Mouse (Mus musculus) adrenal gland, postnatal 36 days (tissue): ENCODE measurements around the gene Ccdc182. TPM values are rescaled to one million over a fixed set of nuclear protein-coding genes. Genes with fewer than 3 reads are reported as not detected.

Experiments used
- DNase-seq, 2 experiments: peaks; one replicate each; pipeline ENCODE4 v3.0.0; 2021; ENCODE audit warnings: mixed read lengths in 1 of 2
- long read RNA-seq, 2 experiments: library from polyadenylated mRNA; stranded (forward); transcript quantifications; one replicate each; pipeline ENCODE4 v2.0.0; 2021; ENCODE audit warnings: borderline sequencing depth in 2 of 2
- total RNA-seq, 2 experiments: library from RNA; stranded (reverse); gene quantifications; 2 replicates each; pipeline ENCODE4 v1.2.3; 2021

Gene Ccdc182
- not detected for total RNA-seq
- long read RNA-seq, experiment 1, result 0 reads
- long read RNA-seq, experiment 2, result 0 reads

DNA sequence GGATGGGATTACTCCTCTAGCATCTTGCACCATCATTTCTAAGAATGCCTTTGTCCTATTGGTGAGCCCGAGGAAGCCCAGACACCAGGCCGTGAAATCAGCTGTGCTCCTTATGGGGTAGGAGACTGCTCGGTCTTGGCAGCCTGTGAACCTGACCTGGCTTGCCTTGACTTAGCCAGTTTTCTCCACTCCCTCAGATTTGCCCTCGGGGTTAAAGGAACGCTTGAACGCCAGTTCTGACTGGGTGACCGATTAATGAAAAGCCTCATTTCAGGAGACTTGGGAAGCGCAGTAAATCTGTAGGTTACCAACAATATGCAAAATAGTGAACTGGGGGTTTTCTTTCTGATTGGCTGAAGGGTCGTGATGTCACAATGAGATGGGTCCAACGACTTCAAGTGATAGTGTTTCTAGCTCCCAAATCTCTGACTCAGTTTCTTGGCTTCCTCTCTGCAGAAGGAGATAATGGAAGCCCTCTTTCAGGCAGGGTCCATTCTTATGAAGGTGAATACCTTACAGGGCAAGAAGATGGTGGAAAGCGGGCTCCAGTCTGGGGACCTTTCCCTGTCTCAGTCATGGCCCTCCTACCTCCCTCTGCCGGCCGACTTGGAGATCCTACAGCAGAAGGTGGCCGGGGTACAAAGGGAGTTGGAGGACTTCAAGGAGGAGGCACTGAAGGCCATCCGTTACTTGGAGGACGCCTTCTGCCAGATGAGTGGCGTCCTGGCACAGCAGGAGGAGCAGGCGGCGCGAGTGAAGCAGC is at the start of gene Ccdc182:
TSS of gene Ccdc182 (plus strand) at position 428 of the 763 bp plus-strand sequence.
- DNase-seq, result no peak

DNA sequence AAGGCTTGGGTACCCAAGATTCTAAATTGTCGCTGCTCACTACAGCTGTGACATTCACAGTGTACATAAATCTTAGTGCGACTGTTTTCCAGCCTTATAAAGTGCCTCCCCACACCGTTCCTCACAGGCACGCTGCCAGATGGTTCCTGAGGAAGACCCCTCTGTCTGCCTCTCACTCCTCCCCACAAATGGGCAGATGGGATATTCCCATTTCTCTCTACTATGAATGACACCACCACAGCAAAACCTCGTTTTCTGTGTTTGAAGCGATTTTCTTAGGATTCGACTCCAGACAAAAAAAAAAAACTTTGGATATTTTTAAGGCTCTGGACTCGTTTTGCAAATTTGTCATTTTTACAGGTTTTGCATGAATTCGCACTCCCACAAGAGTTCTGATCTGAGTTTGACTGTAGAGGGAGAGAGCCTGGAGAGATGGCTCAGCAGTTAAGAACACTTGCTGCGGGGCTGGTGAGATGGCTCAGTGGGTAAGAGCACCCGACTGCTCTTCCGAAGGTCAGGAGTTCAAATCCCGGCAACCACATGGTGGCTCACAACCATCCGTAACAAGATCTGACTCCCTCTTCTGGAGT is 48.2 kb upstream of the Ccdc182 start:
- DNase-seq, result no peak

DNA sequence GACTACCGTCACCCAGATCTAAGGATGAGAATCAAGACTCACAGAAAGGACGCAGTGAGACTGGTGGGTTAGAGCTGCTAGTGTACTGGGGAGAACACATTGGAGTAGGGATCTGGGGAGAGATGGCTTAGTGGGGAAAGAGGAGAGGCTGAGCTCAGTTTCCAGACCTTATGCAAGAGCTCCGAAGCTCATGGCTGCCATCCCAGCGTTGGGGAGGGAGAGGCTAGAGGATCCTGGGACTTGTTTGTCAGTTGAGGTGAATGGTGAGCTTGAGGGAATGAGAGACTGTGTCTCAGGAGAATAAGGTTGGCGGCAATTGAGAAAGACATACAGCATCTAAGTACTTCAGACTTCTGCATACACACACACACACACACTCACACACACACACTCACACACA is 45.2 kb upstream of the Ccdc182 start:
- DNase-seq, result no peak

DNA sequence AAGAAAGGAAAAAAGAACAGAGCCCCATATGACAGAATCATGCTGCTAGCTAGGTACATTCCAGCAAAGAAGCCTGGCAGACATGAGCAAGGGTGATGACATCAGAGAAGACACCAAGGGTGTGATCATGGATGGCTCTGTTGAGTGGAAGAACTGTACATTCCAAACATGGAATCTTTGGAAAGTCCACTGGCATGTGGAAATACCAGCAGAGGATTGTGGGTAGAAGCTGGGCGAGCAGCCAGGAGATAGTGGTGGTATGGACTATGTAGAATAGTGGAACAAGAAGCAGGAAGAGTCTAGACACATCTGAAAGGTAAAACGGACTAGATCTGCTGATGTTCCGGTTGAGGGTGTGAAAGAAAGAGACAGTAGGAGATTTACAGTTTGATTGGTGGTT is 43.3 kb upstream of the Ccdc182 start:
- DNase-seq, result no peak

DNA sequence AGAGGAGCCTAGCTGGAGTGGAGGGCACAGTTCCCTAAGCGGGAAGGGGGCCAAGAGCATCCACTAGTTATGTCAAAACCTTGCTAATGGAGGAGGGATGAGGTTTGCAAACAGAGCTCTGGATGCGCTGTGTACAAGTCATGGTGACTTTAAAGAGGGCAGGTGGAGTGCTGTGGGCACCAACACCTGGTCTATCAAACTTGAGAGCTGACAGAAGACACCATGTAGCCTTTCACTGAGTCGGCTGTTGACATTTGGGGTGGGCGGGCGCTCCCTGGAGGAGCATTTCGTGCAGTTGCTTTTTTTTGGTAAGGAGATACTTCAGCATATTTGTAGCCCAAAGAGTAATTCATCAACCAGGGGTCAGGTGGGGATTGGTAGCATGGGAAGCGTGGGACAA is 42.6 kb upstream of the Ccdc182 start:
- no peak for DNase-seq

DNA sequence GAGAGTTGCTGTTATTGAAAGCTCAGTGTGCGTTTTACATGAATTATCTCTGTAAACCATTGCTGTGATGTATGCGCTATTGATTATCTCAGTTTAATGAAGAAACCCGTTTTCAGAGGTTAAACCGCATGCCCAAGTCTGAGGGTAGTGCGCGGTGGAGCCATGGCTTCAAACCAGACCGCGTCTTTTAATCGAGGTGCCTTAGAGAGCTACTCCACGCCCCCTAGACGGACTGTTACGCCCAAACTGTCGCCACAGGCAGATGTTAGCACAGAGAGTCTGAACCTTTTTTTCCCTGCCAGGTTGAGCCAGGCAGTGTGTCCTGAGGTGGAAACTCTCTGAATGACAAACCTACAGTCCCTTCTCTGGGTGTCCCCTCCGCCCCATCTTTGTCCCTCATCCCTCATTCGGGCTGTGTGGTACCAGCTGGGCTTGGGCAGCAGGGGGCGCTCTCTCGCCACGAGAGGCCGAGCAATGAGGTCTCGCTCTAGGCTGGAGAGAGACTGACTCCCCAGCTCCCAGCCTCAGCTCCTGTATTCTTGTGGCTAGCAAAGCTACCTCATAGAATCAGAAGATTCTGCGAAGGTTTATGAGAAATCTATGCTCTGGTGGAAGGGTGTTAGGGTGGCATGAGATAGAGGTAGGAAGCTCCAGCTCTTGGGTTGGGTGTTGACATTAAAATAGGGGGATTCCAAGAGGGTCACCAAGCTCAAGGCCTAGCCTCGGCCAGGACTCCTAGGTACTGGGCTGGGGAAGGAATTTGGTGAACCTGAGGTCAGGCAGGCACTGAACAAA is 41.7 kb upstream of the Ccdc182 start:
- DNase-seq, result peak; percentile 91 to 93

DNA sequence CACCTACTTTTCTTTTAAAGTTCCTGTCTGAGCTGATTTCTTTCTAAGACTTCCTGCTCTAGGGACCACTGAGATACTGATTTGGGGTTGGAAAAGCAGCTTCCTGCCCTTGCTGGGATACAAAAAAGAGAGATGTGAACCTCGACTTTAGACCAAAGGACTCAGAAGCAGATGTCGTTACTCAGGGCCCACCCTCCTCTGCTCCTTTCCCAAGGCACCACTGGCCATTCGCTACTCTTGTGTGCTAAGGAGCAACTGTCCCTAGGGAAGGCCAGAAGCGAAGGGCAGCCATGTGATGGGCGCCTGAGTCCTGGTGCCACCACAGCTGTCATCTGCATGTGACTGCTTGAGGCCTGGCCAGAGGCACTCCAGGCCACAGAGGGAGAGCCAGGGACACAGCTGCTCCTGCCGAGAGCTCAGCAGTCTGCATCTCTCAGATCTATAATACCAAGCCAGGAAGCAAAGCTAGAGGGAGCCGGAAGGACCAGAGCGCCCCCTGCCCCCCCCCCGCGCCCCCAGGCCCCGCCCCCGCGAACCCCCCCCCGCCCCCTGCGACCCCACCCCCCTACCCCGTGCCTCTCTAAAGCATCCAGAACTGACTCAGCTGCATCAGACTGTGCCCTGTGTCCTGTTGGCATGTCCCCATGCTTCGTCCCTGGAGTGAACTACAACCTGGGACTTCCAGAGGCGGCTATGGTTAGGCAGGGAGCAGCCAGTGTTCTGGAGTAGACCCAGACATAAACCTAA is 40.9 kb upstream of the Ccdc182 start:
- no peak for DNase-seq

DNA sequence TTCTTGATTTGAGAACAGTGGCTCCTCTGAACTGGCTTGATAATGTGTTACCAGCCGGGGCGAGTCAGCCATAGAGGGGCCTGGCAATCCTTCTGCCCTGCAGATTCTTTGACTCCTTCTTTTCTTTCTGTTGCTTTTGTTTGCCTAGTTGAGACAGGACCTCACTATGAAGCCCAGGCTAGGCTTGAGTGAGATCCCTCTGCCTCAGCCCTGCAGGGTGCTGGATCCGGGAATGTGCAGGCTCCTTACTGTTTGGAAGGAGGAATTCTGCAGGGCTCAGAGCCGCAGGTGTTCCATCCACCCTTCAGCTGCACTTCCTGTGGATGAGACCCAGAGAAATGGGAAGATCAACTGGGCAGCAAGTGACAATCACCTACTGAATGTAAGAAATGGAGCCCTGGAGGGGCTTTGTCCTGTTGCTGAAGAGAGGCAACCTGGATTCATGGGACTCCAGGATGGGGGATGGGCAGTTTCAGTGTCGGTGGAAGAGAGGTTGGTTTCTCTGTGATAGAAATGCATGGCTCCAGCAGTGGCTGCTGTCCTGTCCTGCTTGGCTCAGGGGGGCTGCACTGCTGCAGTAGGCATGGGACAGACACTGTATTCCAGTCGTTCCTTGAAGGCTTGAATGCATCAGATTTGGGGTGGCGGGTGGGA is 40.2 kb upstream of the Ccdc182 start:
- no peak for DNase-seq

DNA sequence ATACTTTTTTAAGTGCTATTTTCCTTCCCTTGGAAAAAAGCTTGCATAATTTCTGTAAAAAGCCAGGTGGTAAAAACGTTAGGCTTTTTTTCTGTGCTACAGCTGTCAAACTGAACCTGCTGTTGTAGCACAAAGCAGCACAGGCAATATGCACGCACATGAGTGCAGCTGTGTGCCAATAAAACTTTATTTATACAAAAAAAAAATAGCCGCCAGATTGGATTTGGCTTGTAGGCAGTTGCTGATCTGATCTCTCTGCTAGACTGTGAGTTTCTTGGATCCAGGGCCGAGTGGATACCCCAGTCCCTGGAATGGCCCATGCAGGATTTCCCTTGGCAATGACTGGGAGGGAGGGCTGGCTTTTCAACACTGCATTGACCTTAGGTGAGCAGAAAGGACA is 36.2 kb upstream of the Ccdc182 start:
- no peak for DNase-seq

DNA sequence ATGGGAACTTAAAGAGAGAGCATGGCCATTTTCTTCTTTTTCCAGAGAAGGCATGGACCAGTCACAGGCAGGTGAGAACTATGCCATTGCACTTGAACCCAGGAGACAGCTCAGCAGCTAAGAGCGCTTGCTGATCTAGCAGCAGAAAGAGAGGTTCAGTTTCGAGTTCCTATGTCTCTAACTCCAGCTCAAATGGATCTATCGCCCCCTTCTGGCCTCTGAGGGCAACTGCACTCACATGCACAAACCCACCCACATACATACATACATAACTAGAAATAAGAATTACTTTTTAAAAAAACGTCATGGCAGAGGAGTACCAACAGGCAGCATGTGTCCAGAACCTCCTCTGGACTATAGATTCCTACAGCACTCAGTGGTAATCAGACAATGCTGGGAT is 35.6 kb upstream of the Ccdc182 start:
- DNase-seq, result no peak

DNA sequence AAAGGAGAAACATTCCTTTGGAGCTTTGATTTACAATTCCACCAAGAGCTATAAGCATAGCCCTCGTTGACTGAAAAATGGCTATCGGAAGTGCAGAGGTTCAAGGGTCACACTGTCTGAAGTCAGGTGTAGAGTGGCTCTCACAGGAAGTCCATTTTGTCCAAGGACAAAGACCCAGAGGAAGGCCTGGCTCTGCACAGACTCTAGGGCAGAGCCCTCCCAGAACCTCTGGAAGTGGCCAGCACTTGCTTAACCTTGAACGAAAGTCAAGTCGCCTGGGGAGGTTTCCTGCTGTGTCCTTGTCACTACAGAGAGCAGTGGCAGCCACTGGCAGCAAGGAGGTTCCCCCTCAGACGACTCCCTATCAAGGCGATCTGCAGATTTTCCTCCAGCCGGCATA is 33.4 kb upstream of the Ccdc182 start:
- peak; percentile 43 to 47 for DNase-seq

DNA sequence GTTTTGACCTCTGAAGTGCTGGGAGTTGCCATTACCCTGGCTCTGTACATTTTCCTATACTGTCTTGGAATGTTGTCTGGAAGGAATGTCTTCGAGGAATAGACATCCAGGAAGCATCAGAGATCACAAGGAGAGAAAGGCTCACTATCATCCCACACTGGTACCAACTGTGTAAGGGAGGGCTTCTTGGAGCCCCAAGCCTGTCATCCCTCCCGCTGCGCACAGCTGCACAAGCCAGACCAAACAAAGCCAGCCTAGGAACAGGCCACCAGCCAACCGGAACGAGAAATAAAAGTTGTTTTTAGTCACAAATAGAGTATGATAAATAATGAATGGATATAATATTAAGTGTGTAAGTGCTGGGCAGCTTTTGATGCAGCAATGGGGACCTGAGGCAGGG is 29.0 kb upstream of the Ccdc182 start:
- DNase-seq, result no peak

DNA sequence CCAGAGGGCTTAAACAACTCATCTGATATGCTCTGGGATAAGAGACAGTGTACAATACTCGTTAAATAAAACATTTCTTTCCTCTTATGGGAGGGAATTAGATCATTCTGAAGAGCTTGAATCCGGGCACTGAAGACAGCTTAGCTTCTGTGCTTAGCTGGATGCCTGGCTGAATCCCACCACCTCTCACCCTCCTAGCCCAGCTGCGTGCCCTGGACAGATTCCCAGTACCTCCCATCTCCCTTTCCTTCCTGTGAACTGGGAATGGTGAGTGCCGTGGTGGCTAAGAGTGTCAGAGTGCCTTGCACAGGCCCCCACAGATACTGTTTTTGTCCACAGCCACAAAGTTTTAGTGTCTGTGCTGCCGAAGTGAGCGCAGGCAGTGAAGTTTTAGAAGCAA is 27.5 kb upstream of the Ccdc182 start:
- DNase-seq, result no peak

DNA sequence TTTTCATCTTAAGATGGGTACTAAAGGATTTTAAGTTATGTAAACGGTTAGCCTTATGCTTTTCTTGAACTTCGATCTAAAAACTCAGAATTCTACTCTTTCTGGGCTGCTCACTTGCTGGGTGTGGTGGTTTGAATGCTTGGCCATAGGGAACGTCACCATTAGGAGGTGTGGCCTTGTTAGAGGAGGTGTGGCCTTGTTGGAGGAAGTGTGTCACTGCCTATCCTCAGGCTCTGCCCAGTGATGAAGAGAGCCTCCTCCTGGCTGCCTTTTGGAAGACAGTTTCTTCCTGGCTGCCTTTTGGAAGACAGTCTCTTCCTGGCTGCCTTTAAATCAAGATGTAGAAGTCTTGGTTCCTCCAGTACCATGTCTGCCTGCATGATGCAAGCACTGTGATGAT is 22.0 kb upstream of the Ccdc182 start:
- DNase-seq, result no peak

DNA sequence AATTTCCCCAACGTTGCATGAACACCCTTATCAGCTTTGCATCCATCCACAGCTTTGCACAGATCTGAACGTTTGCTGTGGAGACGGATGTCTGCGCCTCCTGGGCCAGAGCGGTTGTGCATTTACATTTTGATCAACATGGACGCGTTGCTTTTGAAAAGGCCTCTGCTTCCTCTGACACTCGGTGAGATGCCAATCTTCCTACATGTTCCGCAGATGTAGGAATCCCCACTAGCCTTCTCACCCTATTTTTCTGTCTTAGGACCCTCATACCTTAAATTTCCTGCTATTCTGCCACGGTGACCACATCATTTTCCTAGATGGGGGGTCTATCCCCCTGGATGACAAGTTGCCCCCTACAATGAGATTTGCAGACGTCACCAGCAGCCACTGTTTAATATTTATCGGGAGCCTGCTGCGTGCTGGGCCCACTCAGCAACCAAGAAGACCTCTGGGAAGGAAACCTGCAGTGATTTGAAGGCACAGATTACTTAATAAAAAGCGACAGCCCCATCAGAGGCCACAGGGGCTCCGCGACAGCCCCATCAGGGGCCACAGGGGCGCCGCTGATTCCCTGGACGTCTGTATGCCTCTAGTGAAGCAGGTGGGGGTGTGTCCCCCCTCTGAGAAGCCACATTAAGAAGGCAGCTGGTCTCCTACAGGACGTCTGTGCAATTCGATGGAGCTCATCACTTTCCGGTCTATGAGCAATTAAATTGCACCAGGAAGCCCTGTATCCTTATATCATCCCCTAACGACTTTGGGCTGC is 19.6 kb upstream of the Ccdc182 start:
- DNase-seq, result no peak

DNA sequence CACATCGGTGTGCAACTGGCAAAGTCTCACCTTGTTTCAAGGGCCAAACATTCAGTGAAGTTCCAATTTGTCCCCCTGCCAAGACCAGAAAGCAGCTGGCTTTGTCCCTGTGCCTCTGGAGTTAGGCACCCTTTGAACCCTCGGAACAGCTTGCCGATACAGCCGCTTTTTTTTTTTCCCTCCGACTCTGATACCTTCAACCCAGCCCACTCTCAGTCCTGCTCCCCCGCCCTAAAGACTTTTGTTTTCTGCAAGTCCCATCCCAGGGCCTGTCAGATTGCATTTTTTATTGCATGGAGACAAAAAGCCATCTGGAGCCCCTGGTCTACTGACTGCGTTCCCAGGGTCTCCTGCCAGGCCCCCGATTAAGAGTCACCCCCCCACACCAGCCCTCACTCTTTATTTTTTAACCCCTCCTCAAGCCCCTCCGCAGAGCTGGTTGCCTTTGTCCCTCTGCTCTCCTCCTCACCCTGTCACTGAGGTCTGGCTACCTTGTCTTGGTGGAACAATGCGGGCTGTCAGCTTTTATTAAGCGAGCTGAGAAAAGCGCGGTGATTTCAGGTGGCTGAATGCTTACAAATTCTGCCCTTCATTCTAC is 18.9 kb upstream of the Ccdc182 start:
- DNase-seq, result no peak

DNA sequence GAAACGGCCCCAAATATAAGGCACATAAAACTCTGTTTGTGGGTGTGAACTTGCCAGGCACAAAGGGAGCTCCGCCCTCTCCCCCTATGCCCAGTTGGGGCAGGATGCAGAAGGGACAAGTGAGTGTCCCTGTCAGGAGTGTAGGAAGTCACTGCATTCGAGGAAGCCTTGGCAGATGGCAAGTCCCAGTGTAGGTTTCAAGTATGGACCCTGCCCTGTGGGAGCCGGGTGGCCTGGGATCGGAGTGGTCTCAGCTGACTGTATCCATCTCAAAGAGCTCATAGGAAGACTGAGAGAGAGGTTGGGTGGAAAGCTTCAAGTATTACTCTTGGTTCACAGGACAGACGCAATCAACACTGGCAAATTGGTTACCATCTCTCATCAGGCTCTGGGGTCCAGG is 17.9 kb upstream of the Ccdc182 start:
- DNase-seq, result no peak

DNA sequence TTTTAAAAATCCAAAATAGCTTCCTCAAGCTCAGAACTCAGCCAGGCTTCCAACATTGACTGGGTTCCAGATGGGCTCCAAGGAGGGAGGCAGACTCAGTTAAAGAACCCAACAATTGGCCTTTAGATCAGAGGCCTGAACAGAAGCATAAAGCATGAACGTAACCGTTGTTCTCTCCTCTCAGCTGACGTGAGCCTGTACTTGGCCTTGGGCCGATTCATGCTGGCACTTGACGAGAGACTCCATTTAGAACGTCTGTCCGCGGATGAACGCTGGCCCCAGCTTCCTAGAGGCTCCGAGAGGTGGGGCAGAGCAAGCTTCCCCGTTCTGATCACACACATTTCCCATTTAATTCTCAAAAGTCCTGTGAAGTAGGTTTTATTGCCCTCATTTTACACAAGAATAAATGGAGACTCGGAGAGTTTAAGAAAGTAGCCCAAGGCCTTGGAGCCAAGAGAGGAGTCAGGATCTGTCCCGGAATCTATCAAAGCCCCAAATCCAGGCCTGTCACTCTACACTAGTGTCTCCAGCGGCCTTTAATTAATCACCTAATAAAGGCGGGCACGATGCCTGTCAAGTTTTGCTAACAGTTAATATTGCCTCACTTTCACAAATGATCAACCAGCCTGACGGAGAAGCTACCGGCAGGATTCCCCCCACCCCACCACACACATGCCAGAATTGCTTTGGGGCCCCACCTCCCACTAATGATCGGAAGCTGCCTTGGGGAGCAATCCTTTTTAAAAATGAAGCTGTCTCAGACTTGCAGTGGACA is 17.1 kb upstream of the Ccdc182 start:
- peak; percentile 76 to 79 for DNase-seq

DNA sequence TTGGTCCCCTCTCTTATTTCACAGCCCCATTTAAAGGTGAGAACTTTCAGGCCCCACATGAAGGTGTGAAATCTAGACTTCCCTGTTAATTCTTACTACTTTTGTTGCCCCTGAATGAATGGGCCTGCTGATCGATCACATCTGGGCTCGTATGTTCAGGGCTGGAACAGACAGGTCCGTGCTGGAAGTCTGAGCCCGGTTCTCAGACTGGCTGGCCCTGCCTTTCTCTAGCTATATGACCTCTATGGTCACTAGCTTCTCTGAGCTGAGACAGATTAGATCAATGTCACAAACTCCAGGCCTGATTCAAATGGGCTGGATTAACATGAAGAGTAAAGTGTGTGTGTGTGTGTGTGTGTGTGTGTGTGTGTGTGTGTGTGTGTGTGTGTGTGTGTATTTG is 14.9 kb upstream of the Ccdc182 start:
- DNase-seq, result no peak

DNA sequence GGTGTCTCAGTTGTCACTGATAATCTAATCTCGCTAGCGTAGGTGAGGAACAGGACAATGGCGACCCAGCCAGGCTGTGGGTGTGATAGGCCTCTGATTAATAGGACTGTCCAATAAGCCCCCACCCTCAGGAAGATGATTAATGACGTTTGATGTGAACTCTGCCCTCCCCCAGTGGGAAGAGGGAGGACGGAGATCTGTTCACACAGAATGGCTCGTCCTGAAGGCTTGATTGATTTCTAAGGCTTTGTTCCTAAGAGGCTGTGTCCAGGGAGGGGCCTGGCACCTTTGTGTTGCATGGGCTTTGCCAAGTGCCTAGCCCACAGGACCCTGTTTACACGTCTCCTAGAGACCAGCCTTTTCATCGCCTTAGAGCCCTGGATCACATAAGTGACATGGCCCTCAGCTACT is 13.4 kb upstream of the Ccdc182 start:
- no peak for DNase-seq
